Mouse (Mus musculus) midbrain, embryonic 14.5 days (tissue): Measurements from ENCODE around the gene Sgcd. TPM values are rescaled to one million over a fixed set of nuclear protein-coding genes. Genes with fewer than 3 reads are reported as not detected.
"Not testable (repeated sequence)": the region's sequence is repeated elsewhere in the genome, so short reads cannot be mapped to it uniquely, and the experiment has no call there.

ENCODE experiments used
- ATAC-seq: fragments of 200-750 bp; cut with Nextera tagmentation; 2 replicates; pipeline ENCODE4 v1.8.0; 2017; ENCODE audit warnings: moderate number of reproducible peaks, moderate library complexity; ENCODE audit not compliant: low FRiP score, low TSS enrichment
- DNase-seq: peaks from one replicate; pipeline ENCODE4 v3.0.0-alpha.2; 2015
- H3K27ac ChIP-seq: fragments of 300-500 bp; sonication (generic); replicated peaks from 2 replicates; pipeline ENCODE4 v1.5.1; 2014; ENCODE audit warnings: mild to moderate bottlenecking, low read depth, low read length, moderate library complexity
- H3K27me3 ChIP-seq: fragments of 300-500 bp; sonication (generic); 2 replicates; pipeline ENCODE4 v1.6.1; 2014; ENCODE audit warnings: low read length, control low read depth, mixed read lengths; ENCODE audit not compliant: control insufficient read depth, insufficient read depth
- H3K36me3 ChIP-seq: fragments of 300-500 bp; sonication (generic); 2 replicates; pipeline ENCODE4 v1.6.1; 2014; ENCODE audit warnings: low read length, control low read depth; ENCODE audit not compliant: control insufficient read depth, insufficient read depth
- H3K4me1 ChIP-seq: fragments of 300-500 bp; sonication (generic); 2 replicates; pipeline ENCODE4 v1.6.1; 2014; ENCODE audit warnings: mild to moderate bottlenecking, antibody characterized with exemption, low read length, control low read depth; ENCODE audit not compliant: control insufficient read depth, insufficient read depth
- H3K4me2 ChIP-seq: fragments of 300-500 bp; sonication (generic); 2 replicates; pipeline ENCODE4 v1.6.1; 2014; ENCODE audit warnings: mild to moderate bottlenecking, low read length, moderate library complexity
- H3K4me3 ChIP-seq: fragments of 300-500 bp; sonication (generic); replicated peaks from 2 replicates; pipeline ENCODE4 v1.5.1; 2014; ENCODE audit warnings: low read depth, low read length
- H3K9ac ChIP-seq: fragments of 300-500 bp; sonication (generic); replicated peaks from 2 replicates; pipeline ENCODE4 v1.6.1; 2014; ENCODE audit warnings: mild to moderate bottlenecking, low read length, moderate library complexity
- H3K9me3 ChIP-seq: fragments of 300-500 bp; sonication (generic); 2 replicates; pipeline ENCODE4 v1.6.1; 2016; ENCODE audit warnings: low read length, control low read depth, mixed read lengths; ENCODE audit not compliant: control insufficient read depth
- WGBS: fragments of 180-500 bp; shearing (Covaris S2); extraction: QIAGEN DNeasy Blood & Tissue Kit; methylation state at CpG from one replicate; pipeline ENCODE4 v1.1.7; 2014; 5-methylcytosine and 5-hydroxymethylcytosine counted together
- polyA plus RNA-seq: library from polyadenylated mRNA; unstranded; fragments of >200 nt; fragmentation: Nextera tagmentation; extraction: Ambion mirVana; gene quantifications from 2 replicates; pipeline ENCODE4 v1.2.1, GENCODE M21; 2014

Sgcd gene
- polyA plus RNA-seq, 1 experiment from 2014 or later: 4.5 TPM

- H3K4me3 ChIP-seq, H3K9me3 ChIP-seq, H3K27ac ChIP-seq, H3K9ac ChIP-seq, DNase-seq, H3K27me3 ChIP-seq, H3K36me3 ChIP-seq, H3K4me1 ChIP-seq, H3K4me2 ChIP-seq, ATAC-seq: not testable (repeated sequence)
Measured at GRCm38 (mm10) chr11:47460700-47461099, 528.1 kb downstream of the Sgcd start.

GRCm38 (mm10) chr11:47460149-47460548 is 528.6 kb downstream of the Sgcd start:
- ATAC-seq (no peak), DNase-seq (no peak)
- no peak overlapping the region for H3K9ac ChIP-seq
- WGBS: 79% methylated on average over 2 of the region's 2 CpGs
- H3K27me3 ChIP-seq: no peaks in the 10 kb centered on the region
- no peaks in the 10 kb centered on the region for H3K9me3 ChIP-seq
- no peaks in the 10 kb centered on the region for H3K36me3 ChIP-seq
- no peaks in the 10 kb centered on the region for H3K4me1 ChIP-seq
- no peak overlapping the region for H3K4me2 ChIP-seq
- no peak overlapping the region for H3K27ac ChIP-seq
- H3K4me3 ChIP-seq: no peak overlapping the region

GRCm38 (mm10) chr11:47459214-47459613 is 529.6 kb downstream of the Sgcd start:
- no peaks in the 10 kb centered on the region for H3K27me3 ChIP-seq
- peak; percentile 50; the same call in 1 of the 2 replicates for ATAC-seq
- no peak overlapping the region for H3K9ac ChIP-seq
- peak; percentile 7 for DNase-seq
- no peaks in the 10 kb centered on the region for H3K36me3 ChIP-seq
- no peaks in the 10 kb centered on the region for H3K9me3 ChIP-seq
- no peak overlapping the region for H3K27ac ChIP-seq
- 48% methylated on average over 3 of the region's 3 CpGs for WGBS
- no peaks in the 10 kb centered on the region for H3K4me1 ChIP-seq
- H3K4me2 ChIP-seq: no peak overlapping the region
- no peak overlapping the region for H3K4me3 ChIP-seq

GRCm38 (mm10) chr11:47447790-47448189 is 541.0 kb downstream of the Sgcd start:
- WGBS: 53% methylated on average over 2 of the region's 2 CpGs
- Histone ChIP-seq H3K4me3 (no peak overlapping the region), H3K27me3 (no peaks in the 10 kb centered on the region), H3K36me3 (no peaks in the 10 kb centered on the region), H3K4me2 (no peak overlapping the region), H3K9ac (no peak overlapping the region), H3K27ac (no peak overlapping the region), H3K9me3 (no peaks in the 10 kb centered on the region), H3K4me1 (no peaks in the 10 kb centered on the region)
- DNase-seq (no peak), ATAC-seq (no peak)

- H3K9me3 ChIP-seq: no peaks in the 10 kb centered on the region
- WGBS: 89% methylated on average over 3 of the region's 3 CpGs
- H3K9ac ChIP-seq: no peak overlapping the region
- no peaks in the 10 kb centered on the region for H3K36me3 ChIP-seq
- no peaks in the 10 kb centered on the region for H3K4me1 ChIP-seq
- H3K4me3 ChIP-seq: no peak overlapping the region
- H3K27me3 ChIP-seq: no peaks in the 10 kb centered on the region
- H3K27ac ChIP-seq: no peak overlapping the region
- ATAC-seq: no peak
- H3K4me2 ChIP-seq: no peak overlapping the region
- DNase-seq: no peak
Measured at GRCm38 (mm10) chr11:47446337-47446736, 542.4 kb downstream of the Sgcd start.

- H3K27me3 ChIP-seq: no peaks in the 10 kb centered on the region
- no peak overlapping the region for H3K4me2 ChIP-seq
- no peak overlapping the region for H3K4me3 ChIP-seq
- DNase-seq: no peak
- H3K4me1 ChIP-seq: no peaks in the 10 kb centered on the region
- WGBS: 65% methylated on average over 2 of the region's 2 CpGs
- H3K9ac ChIP-seq: no peak overlapping the region
- H3K9me3 ChIP-seq: no peaks in the 10 kb centered on the region
- no peaks in the 10 kb centered on the region for H3K36me3 ChIP-seq
- no peak for ATAC-seq
- H3K27ac ChIP-seq: no peak overlapping the region
Measured at GRCm38 (mm10) chr11:47445683-47446082, 543.1 kb downstream of the Sgcd start.

- ATAC-seq (no peak), DNase-seq (no peak)
- Histone ChIP-seq H3K27ac (no peak overlapping the region), H3K4me3 (no peak overlapping the region), H3K9me3 (no peaks in the 10 kb centered on the region), H3K4me2 (no peak overlapping the region), H3K9ac (no peak overlapping the region), H3K4me1 (no peaks in the 10 kb centered on the region), H3K27me3 (no peaks in the 10 kb centered on the region), H3K36me3 (no peaks in the 10 kb centered on the region)
- WGBS: 96% methylated on average over 2 of the region's 2 CpGs
Measured at GRCm38 (mm10) chr11:47442266-47442665, 546.5 kb downstream of the Sgcd start.

- WGBS: 4% methylated on average over 3 of the region's 3 CpGs
- Histone ChIP-seq H3K4me2 (no peak overlapping the region), H3K9ac (no peak overlapping the region), H3K27me3 (no peaks in the 10 kb centered on the region), H3K4me3 (no peak overlapping the region), H3K9me3 (no peaks in the 10 kb centered on the region), H3K4me1 (0 out of 2 replicates have a peak, but pooled peaks cover 4% of the 10 kb centered on the region), H3K36me3 (no peaks in the 10 kb centered on the region), H3K27ac (no peak overlapping the region)
- DNase-seq (no peak), ATAC-seq (no peak)
Measured at GRCm38 (mm10) chr11:47399607-47400006, 589.2 kb downstream of the Sgcd start.

GRCm38 (mm10) chr11:47390798-47391197 is 598.0 kb downstream of the Sgcd start:
- not testable (repeated sequence) for H3K4me2 ChIP-seq, H3K4me1 ChIP-seq, ATAC-seq, H3K27me3 ChIP-seq, H3K36me3 ChIP-seq, DNase-seq, H3K4me3 ChIP-seq, H3K27ac ChIP-seq, H3K9ac ChIP-seq, H3K9me3 ChIP-seq
- 73% methylated on average over 2 of the region's 2 CpGs for WGBS
